Mouse (Mus musculus): Measurements from ENCODE around the gene Cped1. TPM values are rescaled to one million over a fixed set of nuclear protein-coding genes. Genes with fewer than 3 reads are reported as not detected.

Cped1 gene
- polyA plus RNA-seq, 1 experiment = 0.79 TPM

DNA sequence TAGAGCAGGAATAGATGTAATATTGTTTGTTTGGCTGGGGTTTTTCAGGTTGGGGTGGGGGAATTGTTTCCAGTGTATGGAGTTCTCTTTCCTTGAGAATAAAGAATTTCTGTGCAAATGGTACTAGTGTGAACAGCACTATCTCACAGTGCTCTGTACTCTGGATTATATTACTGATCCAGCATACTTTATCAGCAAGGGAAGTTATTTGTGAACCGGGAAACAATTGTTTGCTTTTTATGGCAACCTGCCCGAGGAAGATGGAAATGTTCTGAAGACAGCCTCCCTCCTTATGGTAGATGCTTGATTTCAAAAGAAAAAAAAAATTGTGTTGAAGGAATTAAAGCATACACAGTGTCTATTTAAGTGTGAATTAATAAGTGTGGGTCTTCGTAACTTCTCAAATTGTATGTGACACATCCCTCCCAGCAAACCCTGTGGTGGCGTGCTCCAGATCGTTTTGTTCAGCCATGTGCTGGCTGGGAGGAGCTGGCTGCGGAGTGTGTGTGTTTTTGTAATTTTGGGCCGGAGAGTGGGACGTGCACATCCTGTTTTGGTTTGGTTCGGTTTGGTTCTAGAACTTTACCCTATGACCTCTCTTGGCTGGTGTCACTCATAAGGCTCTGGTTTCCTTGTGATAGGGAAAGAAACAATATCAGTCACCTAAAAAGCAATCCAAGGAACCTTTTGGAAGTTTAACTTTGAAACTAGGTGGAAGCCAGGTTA lies 59.3 kb downstream of the Cped1 start:
- no peak for TF ChIP-seq POLR2AphosphoS2 (IDR thresholded peaks at IDR 0.05; ENCODE audit: insufficient read length, low read depth)
- TF ChIP-seq TCF3 (IDR thresholded peaks at IDR 0.05; ENCODE audit: insufficient read length, low read depth) = no peak
- no peak for TF ChIP-seq TCF12 (IDR thresholded peaks at IDR 0.05; ENCODE audit: insufficient read depth, poor library complexity, severe bottlenecking)
- TF ChIP-seq MYOG (IDR thresholded peaks at IDR 0.05; ENCODE audit: control insufficient read depth in 1 of 3, insufficient read depth in 1 of 3, insufficient read length in 2 of 3, low read depth in 2 of 3) = no peak
- no peak for TF ChIP-seq USF1 (IDR thresholded peaks at IDR 0.05; ENCODE audit: low read depth)
- no peak for TF ChIP-seq MYOD1 (IDR thresholded peaks at IDR 0.05; ENCODE audit: control insufficient read depth in 1 of 3, insufficient read length in 2 of 3, low read depth in 2 of 3)
- no peaks in the 10 kb centered on the region for H3K36me3 ChIP-seq (ENCODE audit: control insufficient read depth, insufficient read depth)
- H3K4me2 ChIP-seq (ENCODE audit: low read depth) = no peak overlapping the region
- H3ac ChIP-seq (ENCODE audit: control insufficient read depth, insufficient read length) = no peak overlapping the region
- H3K79me2 ChIP-seq (ENCODE audit: control insufficient read depth, insufficient read depth) = no peaks in the 10 kb centered on the region
- H3K27me3 ChIP-seq (ENCODE audit: control insufficient read depth, insufficient read depth, insufficient read length) = no peaks in the 10 kb centered on the region
- no peak overlapping the region for H3K4me3 ChIP-seq

DNA sequence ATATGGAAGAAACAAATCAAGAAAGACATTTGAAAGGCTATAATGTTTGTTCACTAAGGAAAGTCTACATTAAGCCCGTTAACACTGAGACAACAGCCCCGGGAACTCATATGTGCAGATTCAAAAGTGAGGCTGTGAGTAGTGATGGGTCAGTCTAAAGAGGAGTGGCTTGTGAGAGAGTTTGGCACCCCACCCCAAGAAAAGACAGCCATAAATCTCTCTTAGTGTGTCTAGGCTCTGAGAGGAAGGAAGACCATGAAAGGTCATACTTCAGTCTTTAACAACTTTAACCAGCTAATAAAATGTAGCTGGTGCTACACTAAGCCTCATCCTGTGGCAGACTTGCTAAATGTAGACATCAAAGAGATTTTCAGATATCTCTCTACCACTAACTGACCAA lies 61.4 kb downstream of the Cped1 start:
- no peak overlapping the region for H3ac ChIP-seq (ENCODE audit: control insufficient read depth, insufficient read length)
- H3K4me3 ChIP-seq = no peak overlapping the region
- TF ChIP-seq CEBPB (IDR thresholded peaks at IDR 0.05; ENCODE audit: insufficient read depth, poor library complexity, severe bottlenecking) = no peak
- TF ChIP-seq MAX (IDR thresholded peaks at IDR 0.05; ENCODE audit: low read depth) = no peak
- TF ChIP-seq MYOD1 (IDR thresholded peaks at IDR 0.05; ENCODE audit: control insufficient read depth in 1 of 3, insufficient read length in 2 of 3, low read depth in 2 of 3) = no peak
- TF ChIP-seq E2F4 (IDR thresholded peaks at IDR 0.05; ENCODE audit: insufficient read depth) = no peak
- TF ChIP-seq SRF (IDR thresholded peaks at IDR 0.05; ENCODE audit: control insufficient read depth, insufficient read length, low read depth) = no peak
- no peak for TF ChIP-seq REST (IDR thresholded peaks at IDR 0.05; ENCODE audit: insufficient read depth, insufficient read length)
- no peak for TF ChIP-seq USF1 (IDR thresholded peaks at IDR 0.05; ENCODE audit: low read depth)
- TF ChIP-seq POLR2AphosphoS2 (IDR thresholded peaks at IDR 0.05; ENCODE audit: insufficient read length, low read depth) = no peak
- no peak for TF ChIP-seq POLR2A (IDR thresholded peaks at IDR 0.05; ENCODE audit: insufficient read length, low read depth)
- no peak for TF ChIP-seq TCF3 (IDR thresholded peaks at IDR 0.05; ENCODE audit: insufficient read length, low read depth)
- TF ChIP-seq TCF12 (IDR thresholded peaks at IDR 0.05; ENCODE audit: insufficient read depth, poor library complexity, severe bottlenecking) = no peak
- no peak for TF ChIP-seq MYOG (IDR thresholded peaks at IDR 0.05; ENCODE audit: control insufficient read depth in 1 of 3, insufficient read depth in 1 of 3, insufficient read length in 2 of 3, low read depth in 2 of 3)
- H3K36me3 ChIP-seq (ENCODE audit: control insufficient read depth, insufficient read depth) = no peaks in the 10 kb centered on the region
- no peaks in the 10 kb centered on the region for H3K27me3 ChIP-seq (ENCODE audit: control insufficient read depth, insufficient read depth, insufficient read length)
- no peaks in the 10 kb centered on the region for H3K79me2 ChIP-seq (ENCODE audit: control insufficient read depth, insufficient read depth)
- no peak overlapping the region for H3K4me2 ChIP-seq (ENCODE audit: low read depth)

DNA sequence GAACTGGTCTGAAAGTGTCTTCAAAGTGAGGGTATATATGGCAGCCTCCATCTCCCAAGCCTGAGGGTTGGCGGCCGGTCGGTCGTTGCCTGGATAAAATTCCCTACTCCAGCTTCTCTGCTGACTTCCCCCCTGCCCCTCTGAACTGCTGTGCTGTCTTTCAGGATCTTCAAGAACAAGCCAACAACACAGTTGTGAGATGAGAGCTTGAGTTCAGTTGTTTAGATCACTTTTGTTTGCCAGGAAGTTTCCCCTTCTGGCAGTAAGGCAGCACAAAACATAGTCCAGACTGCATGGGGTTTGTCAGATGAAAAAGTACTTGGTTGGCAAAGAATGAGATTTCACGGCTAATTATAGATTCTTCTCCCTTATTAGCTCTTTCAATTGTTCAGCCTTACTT lies 63.4 kb downstream of the Cped1 start:
- no peak overlapping the region for H3K4me2 ChIP-seq (ENCODE audit: low read depth)
- no peaks in the 10 kb centered on the region for H3K27me3 ChIP-seq (ENCODE audit: control insufficient read depth, insufficient read depth, insufficient read length)
- H3K4me3 ChIP-seq = no peak overlapping the region
- H3K79me2 ChIP-seq (ENCODE audit: control insufficient read depth, insufficient read depth) = no peaks in the 10 kb centered on the region
- TF ChIP-seq MYOG (IDR thresholded peaks at IDR 0.05; ENCODE audit: control insufficient read depth in 1 of 3, insufficient read depth in 1 of 3, insufficient read length in 2 of 3, low read depth in 2 of 3) = no peak
- TF ChIP-seq USF1 (IDR thresholded peaks at IDR 0.05; ENCODE audit: low read depth) = no peak
- TF ChIP-seq POLR2AphosphoS2 (IDR thresholded peaks at IDR 0.05; ENCODE audit: insufficient read length, low read depth) = no peak
- TF ChIP-seq SRF (IDR thresholded peaks at IDR 0.05; ENCODE audit: control insufficient read depth, insufficient read length, low read depth) = no peak
- no peak overlapping the region for H3ac ChIP-seq (ENCODE audit: control insufficient read depth, insufficient read length)
- H3K36me3 ChIP-seq (ENCODE audit: control insufficient read depth, insufficient read depth) = no peaks in the 10 kb centered on the region

- no peaks in the 10 kb centered on the region for H3K27me3 ChIP-seq (ENCODE audit: control insufficient read depth, insufficient read depth, insufficient read length)
Measured at GRCm38 (mm10) chr6:22051526-22051925, 65.8 kb downstream of the Cped1 start.

DNA sequence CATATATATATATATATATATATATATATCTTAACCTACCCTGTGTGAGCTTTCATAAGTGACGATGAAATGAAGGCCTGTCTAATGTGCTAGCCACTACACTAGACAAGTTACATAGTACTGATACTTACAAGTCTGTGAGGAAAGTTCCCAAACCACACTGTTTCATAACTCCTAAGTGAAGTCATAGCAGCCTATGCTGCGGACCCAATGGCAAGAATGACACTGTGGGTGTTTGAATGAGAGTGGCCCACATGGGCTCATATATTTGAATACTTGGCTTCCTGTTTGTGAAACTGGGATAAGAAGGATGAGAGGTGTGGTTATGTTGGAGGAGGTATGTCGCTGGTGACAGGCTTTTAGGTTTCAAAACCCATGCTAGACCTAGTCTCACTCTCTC lies 67.3 kb downstream of the Cped1 start:
- Histone ChIP-seq H3K4me2 (ENCODE audit: low read depth) (no peak overlapping the region), H3K79me2 (ENCODE audit: control insufficient read depth, insufficient read depth) (no peaks in the 10 kb centered on the region), H3K27me3 (ENCODE audit: control insufficient read depth, insufficient read depth, insufficient read length) (no peaks in the 10 kb centered on the region), H3ac (ENCODE audit: control insufficient read depth, insufficient read length) (no peak overlapping the region), H3K36me3 (ENCODE audit: control insufficient read depth, insufficient read depth) (no peaks in the 10 kb centered on the region), H3K4me3 (no peak overlapping the region)
- TF ChIP-seq TCF12 (IDR thresholded peaks at IDR 0.05; ENCODE audit: insufficient read depth, poor library complexity, severe bottlenecking) (no peak), MYOD1 (IDR thresholded peaks at IDR 0.05; ENCODE audit: control insufficient read depth in 1 of 3, insufficient read length in 2 of 3, low read depth in 2 of 3) (no peak), TCF3 (IDR thresholded peaks at IDR 0.05; ENCODE audit: insufficient read length, low read depth) (no peak), MYOG (IDR thresholded peaks at IDR 0.05; ENCODE audit: control insufficient read depth in 1 of 3, insufficient read depth in 1 of 3, insufficient read length in 2 of 3, low read depth in 2 of 3) (no peak), POLR2A (IDR thresholded peaks at IDR 0.05; ENCODE audit: insufficient read length, low read depth) (no peak), MAX (IDR thresholded peaks at IDR 0.05; ENCODE audit: low read depth) (no peak), USF1 (IDR thresholded peaks at IDR 0.05; ENCODE audit: low read depth) (no peak), POLR2AphosphoS2 (IDR thresholded peaks at IDR 0.05; ENCODE audit: insufficient read length, low read depth) (no peak), SRF (IDR thresholded peaks at IDR 0.05; ENCODE audit: control insufficient read depth, insufficient read length, low read depth) (no peak), E2F4 (IDR thresholded peaks at IDR 0.05; ENCODE audit: insufficient read depth) (no peak), CEBPB (IDR thresholded peaks at IDR 0.05; ENCODE audit: insufficient read depth, poor library complexity, severe bottlenecking) (no peak), REST (IDR thresholded peaks at IDR 0.05; ENCODE audit: insufficient read depth, insufficient read length) (no peak)

More at GRCm38 (mm10) chr6:22051526-22051925, 65.8 kb downstream of the Cped1 start:
- no peaks in the 10 kb centered on the region for H3K36me3 ChIP-seq (ENCODE audit: control insufficient read depth, insufficient read depth)
- no peak overlapping the region for H3ac ChIP-seq (ENCODE audit: control insufficient read depth, insufficient read length)
- H3K79me2 ChIP-seq (ENCODE audit: control insufficient read depth, insufficient read depth) = no peaks in the 10 kb centered on the region
- no peak overlapping the region for H3K4me3 ChIP-seq
- H3K4me2 ChIP-seq (ENCODE audit: low read depth) = no peak overlapping the region
- TF ChIP-seq POLR2A (IDR thresholded peaks at IDR 0.05; ENCODE audit: insufficient read length, low read depth) = no peak
- no peak for TF ChIP-seq POLR2AphosphoS2 (IDR thresholded peaks at IDR 0.05; ENCODE audit: insufficient read length, low read depth)
- no peak for TF ChIP-seq USF1 (IDR thresholded peaks at IDR 0.05; ENCODE audit: low read depth)
- no peak for TF ChIP-seq MAX (IDR thresholded peaks at IDR 0.05; ENCODE audit: low read depth)
- TF ChIP-seq TCF3 (IDR thresholded peaks at IDR 0.05; ENCODE audit: insufficient read length, low read depth) = no peak
- no peak for TF ChIP-seq SRF (IDR thresholded peaks at IDR 0.05; ENCODE audit: control insufficient read depth, insufficient read length, low read depth)
- no peak for TF ChIP-seq CEBPB (IDR thresholded peaks at IDR 0.05; ENCODE audit: insufficient read depth, poor library complexity, severe bottlenecking)
- no peak for TF ChIP-seq TCF12 (IDR thresholded peaks at IDR 0.05; ENCODE audit: insufficient read depth, poor library complexity, severe bottlenecking)
- no peak for TF ChIP-seq MYOD1 (IDR thresholded peaks at IDR 0.05; ENCODE audit: control insufficient read depth in 1 of 3, insufficient read length in 2 of 3, low read depth in 2 of 3)
- TF ChIP-seq MYOG (IDR thresholded peaks at IDR 0.05; ENCODE audit: control insufficient read depth in 1 of 3, insufficient read depth in 1 of 3, insufficient read length in 2 of 3, low read depth in 2 of 3) = no peak
- TF ChIP-seq REST (IDR thresholded peaks at IDR 0.05; ENCODE audit: insufficient read depth, insufficient read length) = no peak
- no peak for TF ChIP-seq E2F4 (IDR thresholded peaks at IDR 0.05; ENCODE audit: insufficient read depth)
